Mouse (Mus musculus): ENCODE results near the gene Cyp24a1. TPM values are rescaled to one million over a fixed set of nuclear protein-coding genes. Genes with fewer than 3 reads are reported as not detected.
A peak's percentile ranks its signal among the peaks of the same experiment; 100 is the strongest.

The Cyp24a1 gene
- total and polyA plus RNA-seq, 2 experiments: not detected

DNA sequence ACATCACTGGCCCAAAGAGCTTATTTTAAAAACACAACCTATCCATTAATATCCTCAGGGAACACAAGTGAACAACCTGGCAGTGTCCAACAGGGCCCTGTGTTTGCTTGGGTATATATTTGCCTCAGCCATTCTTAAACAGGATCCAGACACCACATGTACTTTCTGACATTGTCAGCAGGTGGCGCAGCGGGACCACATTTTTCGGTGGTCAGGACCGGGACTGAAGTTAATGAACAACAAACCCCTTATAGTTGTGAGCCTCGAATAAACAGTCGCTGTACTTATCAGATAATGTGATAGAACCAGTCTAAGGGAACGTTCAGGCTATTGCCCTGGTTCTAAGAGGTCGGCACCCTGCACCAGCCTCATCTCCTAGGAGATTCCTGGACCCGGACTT, 46.0 kb downstream of the Cyp24a1 start:
- peak; percentile 87 for TF ChIP-seq CTCF (IDR thresholded peaks at IDR 0.05; ENCODE audit: low read depth, low read length)
- TF ChIP-seq POLR2A (IDR thresholded peaks at IDR 0.05; ENCODE audit: extremely low read depth, insufficient read depth, low read length): no peak
- DNase-seq (ENCODE audit: extremely low read depth, low read depth, low spot score): peak; percentile 81
- 0 out of 2 replicates have a peak, but pooled peaks cover 1% of the 10 kb centered on the region for H3K4me1 ChIP-seq (ENCODE audit: control insufficient read depth, insufficient read depth, low read length)
- no peak overlapping the region for H3K9ac ChIP-seq (ENCODE audit: low read depth, low read length)
- 5% methylated on average over 9 of the region's 9 CpGs for WGBS
- no peaks in the 10 kb centered on the region for H3K79me2 ChIP-seq (ENCODE audit: control insufficient read depth, insufficient read depth, low read length)
- H3K36me3 ChIP-seq (ENCODE audit: control insufficient read depth, insufficient read depth, low read length): no peaks in the 10 kb centered on the region
- H3K27ac ChIP-seq (replicated peaks; ENCODE audit: insufficient read depth, low read depth, low read length): no peak overlapping the region
- no peak overlapping the region for H3K4me3 ChIP-seq (ENCODE audit: insufficient read depth, low read depth, low read length)
- H3K27me3 ChIP-seq (ENCODE audit: control insufficient read depth, insufficient read depth, low read length): no peaks in the 10 kb centered on the region

DNA sequence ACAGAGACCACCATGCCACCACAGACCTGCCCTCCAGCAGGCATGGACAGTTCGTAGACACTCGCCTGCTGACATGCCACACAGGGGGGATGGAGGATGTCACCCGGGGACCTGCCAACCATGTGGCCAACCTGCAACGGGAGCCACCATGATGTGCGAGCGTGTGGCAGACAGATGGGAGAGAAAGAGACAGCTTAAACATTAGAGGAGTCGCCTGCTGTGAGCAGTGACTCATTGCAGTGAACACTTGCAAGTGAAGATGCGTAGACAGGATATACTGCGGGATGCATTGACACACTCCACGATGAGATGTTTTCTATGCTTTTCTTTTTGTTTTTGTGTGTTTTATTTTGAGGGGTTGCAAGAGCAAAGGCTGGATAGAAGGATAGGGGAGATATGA, 49.3 kb downstream of the Cyp24a1 start:
- Histone ChIP-seq H3K27me3 (ENCODE audit: control insufficient read depth, insufficient read depth, low read length) (no peaks in the 10 kb centered on the region), H3K79me2 (ENCODE audit: control insufficient read depth, insufficient read depth, low read length) (no peaks in the 10 kb centered on the region), H3K4me1 (ENCODE audit: control insufficient read depth, insufficient read depth, low read length) (0 out of 2 replicates have a peak, but pooled peaks cover 1% of the 10 kb centered on the region), H3K27ac (replicated peaks; ENCODE audit: insufficient read depth, low read depth, low read length) (no peak overlapping the region), H3K36me3 (ENCODE audit: control insufficient read depth, insufficient read depth, low read length) (no peaks in the 10 kb centered on the region), H3K9ac (ENCODE audit: low read depth, low read length) (no peak overlapping the region), H3K4me3 (ENCODE audit: insufficient read depth, low read depth, low read length) (no peak overlapping the region)
- WGBS: 83% methylated on average over 10 of the region's 10 CpGs
- no peak for DNase-seq (ENCODE audit: extremely low read depth, low read depth, low spot score)
- TF ChIP-seq CTCF (IDR thresholded peaks at IDR 0.05; ENCODE audit: low read depth, low read length) (no peak), POLR2A (IDR thresholded peaks at IDR 0.05; ENCODE audit: extremely low read depth, insufficient read depth, low read length) (no peak)

DNA sequence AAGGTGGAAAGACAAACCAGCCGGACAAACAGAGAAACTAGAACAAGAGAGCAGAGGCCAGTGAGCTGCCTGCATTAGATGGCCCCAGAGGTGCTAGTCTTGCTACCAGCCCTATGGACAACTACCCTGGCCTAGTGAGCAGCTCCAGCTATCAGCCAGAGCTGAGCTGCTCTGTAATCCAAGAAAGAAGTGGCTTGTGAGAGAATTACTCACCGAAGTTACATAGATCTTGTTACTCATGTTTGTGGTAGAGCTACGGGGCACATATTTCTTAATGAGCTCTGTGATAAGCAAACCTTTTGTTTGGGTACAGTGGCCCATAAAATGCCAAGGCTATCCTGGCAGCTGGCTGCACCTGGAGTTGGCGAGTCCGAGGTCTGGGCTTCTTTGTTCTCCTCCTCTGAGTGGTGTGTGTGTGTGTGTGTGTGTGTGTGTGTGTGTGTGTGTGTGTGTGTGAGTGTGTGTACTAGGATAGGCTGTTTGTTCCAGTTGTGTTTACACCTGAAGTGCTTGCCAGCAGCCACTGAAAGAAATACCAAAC, 50.0 kb downstream of the Cyp24a1 start:
- Histone ChIP-seq H3K36me3 (ENCODE audit: control insufficient read depth, insufficient read depth, low read length) (no peaks in the 10 kb centered on the region), H3K79me2 (ENCODE audit: control insufficient read depth, insufficient read depth, low read length) (no peaks in the 10 kb centered on the region), H3K4me1 (ENCODE audit: control insufficient read depth, insufficient read depth, low read length) (0 out of 2 replicates have a peak, but pooled peaks cover 1% of the 10 kb centered on the region), H3K27ac (replicated peaks; ENCODE audit: insufficient read depth, low read depth, low read length) (no peak overlapping the region), H3K27me3 (ENCODE audit: control insufficient read depth, insufficient read depth, low read length) (no peaks in the 10 kb centered on the region), H3K4me3 (ENCODE audit: insufficient read depth, low read depth, low read length) (no peak overlapping the region), H3K9ac (ENCODE audit: low read depth, low read length) (no peak overlapping the region)
- no peak for DNase-seq (ENCODE audit: extremely low read depth, low read depth, low spot score)
- 78% methylated on average over 5 of the region's 5 CpGs for WGBS
- no peak for TF ChIP-seq POLR2A (IDR thresholded peaks at IDR 0.05; ENCODE audit: extremely low read depth, insufficient read depth, low read length)
- no peak for TF ChIP-seq CTCF (IDR thresholded peaks at IDR 0.05; ENCODE audit: low read depth, low read length)

DNA sequence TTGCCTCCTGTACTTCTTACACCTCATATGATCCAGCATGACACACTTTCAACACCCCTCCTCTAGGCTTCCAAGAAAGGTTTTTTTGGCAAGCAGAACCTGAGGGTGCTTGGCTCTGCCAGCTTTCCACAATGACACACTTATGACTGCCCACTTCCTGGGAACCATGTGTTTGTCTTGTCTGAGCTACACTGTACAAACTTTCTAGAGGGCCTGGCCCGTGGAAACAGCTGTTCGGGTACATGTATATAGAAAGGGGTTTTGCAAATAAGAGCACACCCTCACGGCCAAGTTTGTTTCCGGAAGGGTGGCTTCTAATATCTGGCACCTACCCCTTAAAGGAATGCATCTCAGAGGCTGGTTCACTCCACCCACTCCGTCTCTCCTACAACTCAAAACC, 51.1 kb downstream of the Cyp24a1 start:
- Histone ChIP-seq H3K4me1 (ENCODE audit: control insufficient read depth, insufficient read depth, low read length) (no peaks in the 10 kb centered on the region), H3K4me3 (ENCODE audit: insufficient read depth, low read depth, low read length) (no peak overlapping the region), H3K36me3 (ENCODE audit: control insufficient read depth, insufficient read depth, low read length) (no peaks in the 10 kb centered on the region), H3K27me3 (ENCODE audit: control insufficient read depth, insufficient read depth, low read length) (no peaks in the 10 kb centered on the region), H3K79me2 (ENCODE audit: control insufficient read depth, insufficient read depth, low read length) (no peaks in the 10 kb centered on the region), H3K9ac (ENCODE audit: low read depth, low read length) (no peak overlapping the region), H3K27ac (replicated peaks; ENCODE audit: insufficient read depth, low read depth, low read length) (no peak overlapping the region)
- DNase-seq (ENCODE audit: extremely low read depth, low read depth, low spot score): no peak
- TF ChIP-seq CTCF (IDR thresholded peaks at IDR 0.05; ENCODE audit: low read depth, low read length) (no peak), POLR2A (IDR thresholded peaks at IDR 0.05; ENCODE audit: extremely low read depth, insufficient read depth, low read length) (no peak)
- WGBS: 77% methylated on average over 5 of the region's 5 CpGs

DNA sequence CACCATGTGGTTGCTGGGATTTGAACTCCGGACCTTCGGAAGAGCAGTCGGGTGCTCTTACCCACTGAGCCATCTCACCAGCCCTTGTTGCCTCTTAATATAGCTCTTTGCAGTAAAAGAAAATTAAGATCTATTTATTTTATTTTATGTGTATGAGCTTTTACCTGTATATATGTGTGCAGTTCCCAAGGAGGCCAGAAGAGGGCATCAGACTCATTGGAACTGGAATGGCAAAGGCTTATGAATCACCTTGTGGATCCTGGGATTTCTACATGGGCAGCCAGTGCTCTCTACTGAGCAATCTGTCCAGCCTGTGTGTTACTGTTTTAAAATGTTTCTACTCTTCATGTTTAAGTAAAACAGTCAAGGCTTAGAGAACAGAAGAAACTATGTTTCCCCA, 54.4 kb downstream of the Cyp24a1 start:
- Histone ChIP-seq H3K27ac (replicated peaks; ENCODE audit: insufficient read depth, low read depth, low read length) (no peak overlapping the region), H3K9ac (ENCODE audit: low read depth, low read length) (no peak overlapping the region), H3K79me2 (ENCODE audit: control insufficient read depth, insufficient read depth, low read length) (no peaks in the 10 kb centered on the region), H3K36me3 (ENCODE audit: control insufficient read depth, insufficient read depth, low read length) (no peaks in the 10 kb centered on the region), H3K4me3 (ENCODE audit: insufficient read depth, low read depth, low read length) (no peak overlapping the region), H3K4me1 (ENCODE audit: control insufficient read depth, insufficient read depth, low read length) (no peaks in the 10 kb centered on the region), H3K27me3 (ENCODE audit: control insufficient read depth, insufficient read depth, low read length) (no peaks in the 10 kb centered on the region)
- whole genome bisulfite sequencing: 73% methylated on average over 3 of the region's 3 CpGs
- peak; percentile 32 for DNase-seq (ENCODE audit: extremely low read depth, low read depth, low spot score)
- peak; percentile 37; the same call in 1 of the 2 replicates for TF ChIP-seq CTCF (IDR thresholded peaks at IDR 0.05; ENCODE audit: low read depth, low read length)
- no peak for TF ChIP-seq POLR2A (IDR thresholded peaks at IDR 0.05; ENCODE audit: extremely low read depth, insufficient read depth, low read length)

DNA sequence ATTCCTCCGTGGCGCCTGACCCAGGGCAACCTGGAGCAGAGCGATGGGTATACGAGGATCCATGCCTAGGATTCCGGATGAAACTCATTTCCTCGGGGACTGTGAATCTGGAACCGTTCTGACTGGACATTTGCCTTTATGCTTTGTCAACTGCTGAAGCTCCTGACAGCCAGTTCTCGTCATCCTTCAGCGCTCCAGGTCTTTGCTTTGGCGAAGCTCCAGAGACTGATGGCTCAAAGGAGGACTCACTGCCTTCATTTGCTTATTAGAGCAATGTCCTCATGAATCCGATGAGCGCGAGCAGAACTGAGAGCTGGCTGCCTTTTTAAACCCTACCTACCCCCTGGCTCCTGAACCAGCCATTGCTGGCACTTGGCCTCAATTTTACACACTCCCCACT, 58.2 kb downstream of the Cyp24a1 start:
- Histone ChIP-seq H3K9ac (ENCODE audit: low read depth, low read length) (no peak overlapping the region), H3K4me1 (ENCODE audit: control insufficient read depth, insufficient read depth, low read length) (no peaks in the 10 kb centered on the region), H3K4me3 (ENCODE audit: insufficient read depth, low read depth, low read length) (no peak overlapping the region), H3K79me2 (ENCODE audit: control insufficient read depth, insufficient read depth, low read length) (no peaks in the 10 kb centered on the region), H3K27ac (replicated peaks; ENCODE audit: insufficient read depth, low read depth, low read length) (no peak overlapping the region), H3K36me3 (ENCODE audit: control insufficient read depth, insufficient read depth, low read length) (no peaks in the 10 kb centered on the region), H3K27me3 (ENCODE audit: control insufficient read depth, insufficient read depth, low read length) (no peaks in the 10 kb centered on the region)
- TF ChIP-seq CTCF (IDR thresholded peaks at IDR 0.05; ENCODE audit: low read depth, low read length): no peak
- TF ChIP-seq POLR2A (IDR thresholded peaks at IDR 0.05; ENCODE audit: extremely low read depth, insufficient read depth, low read length): no peak
- no peak for DNase-seq (ENCODE audit: extremely low read depth, low read depth, low spot score)
- 40% methylated on average over 13 of the region's 13 CpGs for WGBS
